Mouse (Mus musculus): Measurements from ENCODE around the gene Cep164. TPM values are rescaled to one million over a fixed set of nuclear protein-coding genes. Genes with fewer than 3 reads are reported as not detected.

Gene Cep164
- polyA plus RNA-seq, 1 experiment from 2014 or later: 14.5 TPM

GRCm38 (mm10) chr9:45832898-45833297 is 4.4 kb upstream of the Cep164 start:
- ATAC-seq (replicated peaks): no peak
- no peak overlapping the region for H3K9ac ChIP-seq (replicated peaks)
- no peaks in the 10 kb centered on the region for H3K36me3 ChIP-seq
- H3K4me1 ChIP-seq: peaks cover 5% of the 10 kb centered on the region
- 89% methylated on average over 2 of the region's 2 CpGs for WGBS
- no peaks in the 10 kb centered on the region for H3K27me3 ChIP-seq
- H3K27ac ChIP-seq (replicated peaks): no peak overlapping the region
- H3K4me2 ChIP-seq (replicated peaks): no peak overlapping the region
- no peak overlapping the region for H3K4me3 ChIP-seq
- no peaks in the 10 kb centered on the region for H3K9me3 ChIP-seq

GRCm38 (mm10) chr9:45829107-45829506 is 616 bp upstream of the Cep164 start:
- Histone ChIP-seq H3K4me1 (peaks cover 11% of the 10 kb centered on the region), H3K27me3 (no peaks in the 10 kb centered on the region), H3K9me3 (no peaks in the 10 kb centered on the region), H3K36me3 (no peaks in the 10 kb centered on the region), H3K27ac (replicated peaks) (peak overlapping the region; percentile 62), H3K9ac (replicated peaks) (no peak overlapping the region), H3K4me3 (peak overlapping the region; percentile 87), H3K4me2 (replicated peaks) (peak overlapping the region; percentile 77)
- 26% methylated on average over 10 of the region's 10 CpGs for WGBS
- ATAC-seq (replicated peaks): peak; percentile 76

- no peaks in the 10 kb centered on the region for H3K27me3 ChIP-seq
- peak; percentile 24 for ATAC-seq (replicated peaks)
- peak overlapping the region; percentile 87 for H3K4me3 ChIP-seq
- H3K9me3 ChIP-seq: no peaks in the 10 kb centered on the region
- H3K9ac ChIP-seq (replicated peaks): peak overlapping the region; percentile 77
- no peaks in the 10 kb centered on the region for H3K36me3 ChIP-seq
- peaks cover 11% of the 10 kb centered on the region for H3K4me1 ChIP-seq
- peak overlapping the region; percentile 69 for H3K27ac ChIP-seq (replicated peaks)
- H3K4me2 ChIP-seq (replicated peaks): peak overlapping the region; percentile 77
- WGBS: 4% methylated on average over 23 of the region's 23 CpGs
Measured at GRCm38 (mm10) chr9:45827663-45828290, 714 bp downstream of the Cep164 start.

GRCm38 (mm10) chr9:45818406-45819011 is 10.0 kb downstream of the Cep164 start:
- Histone ChIP-seq H3K9ac (replicated peaks) (no peak overlapping the region), H3K9me3 (no peaks in the 10 kb centered on the region)
- WGBS: 88% methylated on average over 9 of the region's 9 CpGs

GRCm38 (mm10) chr9:45815525-45815924 is 13.0 kb downstream of the Cep164 start:
- Histone ChIP-seq H3K36me3 (peaks cover 11% of the 10 kb centered on the region; the same call in 1 of the 2 replicates), H3K4me3 (no peak overlapping the region), H3K9me3 (no peaks in the 10 kb centered on the region), H3K27ac (replicated peaks) (peak overlapping the region; percentile 70), H3K4me1 (peaks cover 18% of the 10 kb centered on the region), H3K9ac (replicated peaks) (no peak overlapping the region), H3K4me2 (replicated peaks) (no peak overlapping the region), H3K27me3 (no peaks in the 10 kb centered on the region)
- no peak; the same call in 1 of the 2 replicates for ATAC-seq (replicated peaks)
- WGBS: 90% methylated on average over 10 of the region's 10 CpGs

More at GRCm38 (mm10) chr9:45818406-45819011, 10.0 kb downstream of the Cep164 start:
- Histone ChIP-seq H3K27me3 (no peaks in the 10 kb centered on the region), H3K4me2 (replicated peaks) (no peak overlapping the region), H3K4me1 (peaks cover 10% of the 10 kb centered on the region), H3K4me3 (no peak overlapping the region), H3K36me3 (peaks cover 14% of the 10 kb centered on the region; the same call in 1 of the 2 replicates), H3K27ac (replicated peaks) (no peak overlapping the region)
- no peak for ATAC-seq (replicated peaks)

- peaks cover 11% of the 10 kb centered on the region; the same call in 1 of the 2 replicates for H3K36me3 ChIP-seq
- ATAC-seq (replicated peaks): no peak; the same call in 1 of the 2 replicates
- H3K4me3 ChIP-seq: no peak overlapping the region
- H3K9me3 ChIP-seq: no peaks in the 10 kb centered on the region
- H3K9ac ChIP-seq (replicated peaks): no peak overlapping the region
- H3K27ac ChIP-seq (replicated peaks): peak overlapping the region; percentile 70
- no peaks in the 10 kb centered on the region for H3K27me3 ChIP-seq
- no peak overlapping the region for H3K4me2 ChIP-seq (replicated peaks)
- H3K4me1 ChIP-seq: peaks cover 18% of the 10 kb centered on the region
- WGBS: 48% methylated on average over 9 of the region's 9 CpGs
Measured at GRCm38 (mm10) chr9:45815113-45815512, 13.4 kb downstream of the Cep164 start.

GRCm38 (mm10) chr9:45811946-45812345 is 16.5 kb downstream of the Cep164 start:
- H3K9me3 ChIP-seq: no peaks in the 10 kb centered on the region
- H3K4me2 ChIP-seq (replicated peaks): no peak overlapping the region
- no peaks in the 10 kb centered on the region for H3K27me3 ChIP-seq
- no peak overlapping the region for H3K9ac ChIP-seq (replicated peaks)
- no peak overlapping the region for H3K4me3 ChIP-seq
- H3K27ac ChIP-seq (replicated peaks): no peak overlapping the region
- peaks cover 5% of the 10 kb centered on the region; the same call in 1 of the 2 replicates for H3K36me3 ChIP-seq
- peaks cover 18% of the 10 kb centered on the region for H3K4me1 ChIP-seq
- no peak for ATAC-seq (replicated peaks)
- 59% methylated on average over 5 of the region's 5 CpGs for WGBS

- Histone ChIP-seq H3K36me3 (peaks cover 6% of the 10 kb centered on the region; the same call in 1 of the 2 replicates), H3K4me2 (replicated peaks) (no peak overlapping the region), H3K27ac (replicated peaks) (no peak overlapping the region), H3K4me3 (no peak overlapping the region), H3K4me1 (peaks cover 8% of the 10 kb centered on the region; the same call in 1 of the 2 replicates), H3K9ac (replicated peaks) (no peak overlapping the region), H3K27me3 (no peaks in the 10 kb centered on the region), H3K9me3 (no peaks in the 10 kb centered on the region)
- no peak for ATAC-seq (replicated peaks)
- WGBS: 90% methylated on average over 8 of the region's 8 CpGs
Measured at GRCm38 (mm10) chr9:45807761-45808160, 20.7 kb downstream of the Cep164 start.

GRCm38 (mm10) chr9:45807337-45807736 is 21.2 kb downstream of the Cep164 start:
- Histone ChIP-seq H3K9me3 (no peaks in the 10 kb centered on the region), H3K4me2 (replicated peaks) (no peak overlapping the region), H3K27ac (replicated peaks) (no peak overlapping the region), H3K4me1 (peaks cover 8% of the 10 kb centered on the region; the same call in 1 of the 2 replicates), H3K4me3 (no peak overlapping the region), H3K27me3 (no peaks in the 10 kb centered on the region), H3K36me3 (peaks cover 6% of the 10 kb centered on the region; the same call in 1 of the 2 replicates), H3K9ac (replicated peaks) (no peak overlapping the region)
- WGBS: 87% methylated on average over 11 of the region's 11 CpGs
- no peak for ATAC-seq (replicated peaks)

- no peaks in the 10 kb centered on the region for H3K27me3 ChIP-seq
- 96% methylated on average over 11 of the region's 11 CpGs for WGBS
- H3K27ac ChIP-seq (replicated peaks): no peak overlapping the region
- H3K9ac ChIP-seq (replicated peaks): no peak overlapping the region
- no peak for ATAC-seq (replicated peaks)
- 0 out of 2 replicates have a peak, but pooled peaks cover 5% of the 10 kb centered on the region for H3K4me1 ChIP-seq
- H3K9me3 ChIP-seq: no peaks in the 10 kb centered on the region
- H3K4me2 ChIP-seq (replicated peaks): no peak overlapping the region
- peaks cover 6% of the 10 kb centered on the region; the same call in 1 of the 2 replicates for H3K36me3 ChIP-seq
- no peak overlapping the region for H3K4me3 ChIP-seq
Measured at GRCm38 (mm10) chr9:45806847-45807246, 21.6 kb downstream of the Cep164 start.

GRCm38 (mm10) chr9:45803070-45803774 is 25.3 kb downstream of the Cep164 start:
- H3K9ac ChIP-seq (replicated peaks): no peak overlapping the region
- no peak overlapping the region for H3K27ac ChIP-seq (replicated peaks)
- no peaks in the 10 kb centered on the region for H3K9me3 ChIP-seq
- H3K4me3 ChIP-seq: no peak overlapping the region
- 90% methylated on average over 21 of the region's 21 CpGs for WGBS
- H3K36me3 ChIP-seq: peaks cover 6% of the 10 kb centered on the region; the same call in 1 of the 2 replicates
- no peaks in the 10 kb centered on the region for H3K27me3 ChIP-seq
- H3K4me1 ChIP-seq: peaks cover 17% of the 10 kb centered on the region
- H3K4me2 ChIP-seq (replicated peaks): no peak overlapping the region
- no peak for ATAC-seq (replicated peaks)

- Histone ChIP-seq H3K9me3 (no peaks in the 10 kb centered on the region), H3K27me3 (no peaks in the 10 kb centered on the region), H3K36me3 (no peaks in the 10 kb centered on the region), H3K4me1 (peaks cover 25% of the 10 kb centered on the region), H3K4me3 (no peak overlapping the region), H3K27ac (replicated peaks) (peak overlapping the region; percentile 79), H3K4me2 (replicated peaks) (no peak overlapping the region), H3K9ac (replicated peaks) (no peak overlapping the region)
- ATAC-seq (replicated peaks): peak; percentile 30; the same call in 1 of the 2 replicates
- 55% methylated on average over 8 of the region's 8 CpGs for WGBS
Measured at GRCm38 (mm10) chr9:45799402-45799801, 29.1 kb downstream of the Cep164 start.

Measured in forebrain, embryonic 15.5 days (tissue).